Mouse (Mus musculus) cerebellum, adult 11 months (tissue): Measurements from ENCODE around the gene Il1f5.

Experiments used
- DNase-seq: peaks from one replicate; pipeline ENCODE4 v3.0.0; 2022

The Il1f5 gene

DNA sequence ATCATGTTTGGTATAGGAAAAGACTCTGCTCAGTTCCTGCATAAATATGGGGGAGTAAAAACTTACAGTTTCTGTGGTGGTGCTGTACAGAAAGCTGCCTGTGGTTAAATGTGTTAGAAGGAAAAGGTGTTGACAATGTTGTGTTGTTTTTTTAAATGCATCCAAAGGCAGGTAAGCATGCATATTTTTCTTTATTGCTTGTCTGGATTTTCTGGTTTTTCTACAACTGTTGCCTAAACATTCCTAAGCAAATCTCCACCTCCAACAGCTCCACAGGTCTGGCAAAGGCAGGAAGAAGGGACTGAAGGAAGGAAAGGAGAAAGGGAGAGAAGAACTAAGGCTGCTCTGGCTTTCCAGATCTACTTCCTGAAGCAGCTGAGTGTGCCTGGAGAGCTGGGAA, at the start of gene Il1f5:
Gene Il1f5, plus strand, starts transcription at position 301 of the 400 bp plus-strand sequence.
- no peak for DNase-seq

DNA sequence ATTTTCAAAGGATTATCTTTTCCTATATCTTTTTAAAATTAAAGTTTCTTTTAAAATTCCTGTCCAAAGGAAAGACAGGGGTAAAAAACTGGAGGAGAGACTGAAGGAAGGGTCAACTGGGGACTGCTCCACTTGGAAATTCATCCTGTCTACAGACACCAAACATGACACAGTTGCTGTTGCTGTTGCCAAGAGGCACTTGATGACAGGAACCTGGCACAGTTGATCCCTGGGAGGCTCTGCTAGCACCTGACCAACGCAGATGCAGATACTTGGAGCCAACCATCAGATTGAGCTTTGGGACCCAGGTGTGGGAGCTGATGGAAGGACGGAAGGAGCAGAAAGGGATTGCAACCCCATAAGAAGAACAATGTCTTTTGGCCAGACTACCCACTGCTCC, 49.6 kb upstream of the Il1f5 start:
- DNase-seq, result no peak

GRCm38 (mm10) chr2:24267503-24267902, 9.3 kb upstream of the Il1f5 start:
- DNase-seq, result no peak

DNA sequence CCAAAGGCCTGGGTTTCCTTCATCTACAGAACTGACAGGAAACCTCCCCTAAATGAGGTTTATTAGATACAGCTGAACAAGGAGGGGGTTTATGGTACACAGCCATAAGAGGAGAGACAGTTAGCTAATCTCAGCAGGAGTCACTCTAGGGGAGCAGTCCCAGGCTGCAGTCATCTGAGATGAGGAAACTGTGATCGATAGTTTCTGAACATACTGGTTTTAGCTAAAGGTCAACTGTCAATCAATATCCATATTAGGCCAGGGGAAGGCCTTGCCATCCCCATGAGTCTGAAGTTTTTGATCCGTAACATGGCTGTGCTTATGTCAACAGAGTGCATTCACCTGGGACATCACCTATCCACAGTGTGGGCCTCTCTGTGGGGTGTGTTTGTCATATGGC, 3.1 kb upstream of the Il1f5 start:
- no peak for DNase-seq

DNA sequence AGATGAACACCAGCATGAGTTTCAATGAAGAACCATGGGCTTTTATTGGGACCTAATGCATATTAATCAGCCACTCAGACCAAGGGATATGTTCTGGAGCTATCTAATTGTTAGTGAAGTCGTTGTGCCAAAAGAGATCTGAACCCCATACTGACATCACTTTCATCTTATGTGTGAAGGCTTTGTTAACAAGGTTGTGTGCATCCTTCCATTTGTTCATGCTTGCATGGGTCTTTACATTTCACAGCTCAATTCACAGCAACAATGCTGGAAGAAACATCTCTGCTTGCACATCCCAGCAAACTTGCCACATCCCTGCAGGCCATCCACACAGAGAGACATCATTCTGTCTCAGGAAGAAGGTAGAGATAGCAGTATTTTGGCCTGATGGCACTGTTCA, 1.6 kb upstream of the Il1f5 start:
- no peak for DNase-seq

- DNase-seq, result no peak
Observed at GRCm38 (mm10) chr2:24290896-24291295, 14.1 kb downstream of the Il1f5 start, which contains the start of gene Il1f10. Gene Il1f10 (plus strand): TSS chr2:24291196.

DNA sequence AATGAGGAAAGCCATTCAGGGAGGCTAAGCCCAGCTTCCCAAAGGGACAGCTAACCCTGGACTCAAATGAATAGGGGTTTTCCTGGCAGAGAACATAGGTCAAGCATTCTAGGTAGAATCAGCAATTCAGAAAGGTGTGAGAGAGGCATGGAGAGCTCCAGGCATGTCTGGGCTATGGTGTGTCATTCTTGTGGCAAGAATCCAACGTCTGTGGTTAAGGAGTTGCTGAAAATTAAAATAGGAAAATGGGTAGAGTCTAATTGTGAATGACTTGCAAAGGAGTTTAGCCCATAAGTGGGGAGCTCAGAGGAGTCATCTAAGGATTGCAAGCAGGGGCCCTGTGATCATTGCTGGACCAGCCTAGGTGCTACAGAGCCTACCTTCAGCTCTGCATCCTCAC, 17.9 kb downstream of the Il1f5 start:
- no peak for DNase-seq

- DNase-seq, result peak; percentile 10
Observed at GRCm38 (mm10) chr2:24296837-24297236, 20.1 kb downstream of the Il1f5 start.

- DNase-seq, result no peak
Observed at GRCm38 (mm10) chr2:24311302-24312001, 34.7 kb downstream of the Il1f5 start.

DNA sequence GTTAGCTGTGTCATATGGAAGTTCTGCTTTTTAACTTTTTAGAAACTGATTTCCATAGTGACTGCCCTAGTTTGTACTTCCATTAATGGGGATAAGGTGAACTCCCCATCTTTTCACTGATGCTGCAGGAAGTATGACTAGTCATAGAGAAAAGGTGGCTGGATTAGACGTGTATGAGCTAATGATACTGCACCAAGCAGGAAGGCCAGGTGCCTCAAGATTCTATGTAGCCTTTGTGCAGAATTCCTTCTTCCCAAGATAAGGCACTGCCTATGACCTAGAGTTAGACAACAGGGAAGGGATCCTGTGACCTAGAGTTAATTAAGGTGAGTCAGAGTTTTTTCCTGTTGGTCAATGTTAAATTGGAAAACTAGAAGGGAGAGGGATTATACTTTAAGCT, 40.2 kb downstream of the Il1f5 start:
- no peak for DNase-seq

GRCm38 (mm10) chr2:24317919-24318598, 41.3 kb downstream of the Il1f5 start:
- no peak for DNase-seq
